Comparison of ENCODE assay signal across 22 mouse cellular contexts in genomic region chr13:60470426-60471398, GRCm38 (mm10).
DNase-seq lines count a peak whose midpoint lies in the region; ATAC-seq and TF ChIP-seq lines count a peak whose summit lies in the region.
"Had no signal": no experiment of that assay in that cellular context is flagged by ENCODE, and none has a peak within 500 bp of the region (broad histone marks: within the 10 kb centered on the region; RNA-seq: fewer than 3 reads in every experiment).

No protein-coding gene starts in this region.

- H3K4me3 ChIP-seq in kidney, adult 2 months (ENCODE audit: insufficient read depth, low read depth, low read length): no peak overlapping the region
- no peak overlapping the region for H3K4me3 ChIP-seq in midbrain, embryonic 14.5 days (replicated peaks; ENCODE audit: low read depth, low read length)
- no peak overlapping the region for H3K4me3 ChIP-seq in midbrain, embryonic 10.5 days
- no peak overlapping the region for H3K4me3 ChIP-seq in midbrain, embryonic 16.5 days (ENCODE audit: low read depth, low read length)
- H3K4me3 ChIP-seq: embryonic facial prominence, embryonic 13.5 days; forebrain, embryonic 15.5 days; intestine, embryonic 15.5 days; kidney, embryonic 15.5 days; myocyte had no signal

- H3K9ac ChIP-seq in midbrain, embryonic 14.5 days (replicated peaks; ENCODE audit: low read length): no peak overlapping the region
- no peak overlapping the region for H3K9ac ChIP-seq in midbrain, embryonic 16.5 days (ENCODE audit: low read depth, low read length)
- H3K9ac ChIP-seq: embryonic facial prominence, embryonic 13.5 days; forebrain, embryonic 15.5 days; intestine, embryonic 15.5 days; kidney, embryonic 15.5 days; liver, embryonic 14.5 days had no signal

- H3K36me3 ChIP-seq in kidney, adult 2 months (ENCODE audit: control insufficient read depth, insufficient read depth, low read length): no peaks in the 10 kb centered on the region
- H3K36me3 ChIP-seq in midbrain, embryonic 14.5 days (ENCODE audit: control insufficient read depth, insufficient read depth, low read length): no peaks in the 10 kb centered on the region
- no peaks in the 10 kb centered on the region for H3K36me3 ChIP-seq in midbrain, embryonic 10.5 days
- H3K36me3 ChIP-seq in midbrain, embryonic 16.5 days (ENCODE audit: control insufficient read depth, insufficient read depth, low read length): no peaks in the 10 kb centered on the region
- H3K36me3 ChIP-seq: embryonic facial prominence, embryonic 13.5 days; forebrain, embryonic 15.5 days; intestine, embryonic 15.5 days; kidney, embryonic 15.5 days had no signal

- H3K27me3 ChIP-seq in kidney, adult 2 months (replicated peaks; ENCODE audit: control insufficient read depth, insufficient read depth, low read length): no peaks in the 10 kb centered on the region
- no peaks in the 10 kb centered on the region for H3K27me3 ChIP-seq in midbrain, embryonic 14.5 days (ENCODE audit: control insufficient read depth, insufficient read depth, low read length)
- H3K27me3 ChIP-seq in midbrain, embryonic 10.5 days (ENCODE audit: low read depth, poor library complexity, severe bottlenecking): no peaks in the 10 kb centered on the region
- no peaks in the 10 kb centered on the region for H3K27me3 ChIP-seq in midbrain, embryonic 16.5 days (ENCODE audit: control insufficient read depth, insufficient read depth, low read depth, low read length)
- H3K27me3 ChIP-seq: embryonic facial prominence, embryonic 13.5 days; forebrain, embryonic 15.5 days; intestine, embryonic 15.5 days; kidney, embryonic 15.5 days; Patski had no signal

- no peaks in the 10 kb centered on the region for H3K9me3 ChIP-seq in midbrain, embryonic 14.5 days (ENCODE audit: control insufficient read depth, low read length)
- no peaks in the 10 kb centered on the region for H3K9me3 ChIP-seq in midbrain, embryonic 10.5 days (replicated peaks)
- no peaks in the 10 kb centered on the region for H3K9me3 ChIP-seq in midbrain, embryonic 16.5 days (replicated peaks; ENCODE audit: control insufficient read depth, low read length, poor library complexity, severe bottlenecking)
- H3K9me3 ChIP-seq: embryonic facial prominence, embryonic 13.5 days; forebrain, embryonic 15.5 days; intestine, embryonic 15.5 days; kidney, embryonic 15.5 days had no signal

- no peak for TF ChIP-seq POLR2A in kidney, adult 2 months (IDR thresholded peaks at IDR 0.05; ENCODE audit: low read depth, low read length)

- H3K27ac ChIP-seq in kidney, adult 2 months (ENCODE audit: insufficient read depth, low read depth, low read length): no peak overlapping the region
- no peak overlapping the region for H3K27ac ChIP-seq in midbrain, embryonic 14.5 days (replicated peaks; ENCODE audit: low read depth, low read length)
- H3K27ac ChIP-seq in midbrain, embryonic 10.5 days (replicated peaks): no peak overlapping the region
- H3K27ac ChIP-seq in midbrain, embryonic 16.5 days (ENCODE audit: low read length): no peak overlapping the region
- H3K27ac ChIP-seq: embryonic facial prominence, embryonic 13.5 days; forebrain, embryonic 15.5 days; intestine, embryonic 15.5 days; kidney, embryonic 15.5 days; liver, embryonic 14.5 days had no signal

- H3K4me2 ChIP-seq in midbrain, embryonic 14.5 days (ENCODE audit: low read length): no peak overlapping the region
- H3K4me2 ChIP-seq in midbrain, embryonic 16.5 days (ENCODE audit: low read length): no peak overlapping the region
- H3K4me2 ChIP-seq: embryonic facial prominence, embryonic 13.5 days; forebrain, embryonic 15.5 days; intestine, embryonic 15.5 days; kidney, embryonic 15.5 days had no signal

- H3K4me1 ChIP-seq in kidney, adult 2 months (ENCODE audit: control insufficient read depth, insufficient read depth, low read length): no peaks in the 10 kb centered on the region
- no peaks in the 10 kb centered on the region for H3K4me1 ChIP-seq in midbrain, embryonic 14.5 days (ENCODE audit: control insufficient read depth, insufficient read depth, low read length)
- H3K4me1 ChIP-seq in midbrain, embryonic 10.5 days: peaks cover 18% of the 10 kb centered on the region; the same call in 1 of the 2 replicates
- H3K4me1 ChIP-seq in midbrain, embryonic 16.5 days (ENCODE audit: control insufficient read depth, insufficient read depth, low read length): peaks cover 9% of the 10 kb centered on the region; the same call in 1 of the 2 replicates
- H3K4me1 ChIP-seq: intestine, embryonic 15.5 days had no signal

- DNase-seq in frontal cortex, postnatal 10 days (ENCODE audit: low spot score in 2 of 2): no peak
- DNase-seq in kidney, postnatal 14 days: peak; percentile 18
- no peak for DNase-seq in kidney, adult 2 months
- peak; percentile 11 for DNase-seq in midbrain, embryonic 14.5 days
- DNase-seq in midbrain, embryonic 10.5 days (ENCODE audit: low spot score): no peak
- DNase-seq in adrenal gland, adult (ENCODE audit: inconsistent age in 2 of 2, low spot score in 1 of 2): no peak
- DNase-seq: adrenal gland, postnatal 10 days; cerebellum, adult 11 months; cerebellum, postnatal 14 days; gastrocnemius, postnatal 25 days; lung, postnatal 14 days; thymus, postnatal 36 days had no signal

- 49% methylated on average over 17 of the region's 17 CpGs for whole genome bisulfite sequencing in kidney, adult 2 months
- 79% methylated on average over 17 of the region's 17 CpGs for WGBS in midbrain, embryonic 14.5 days
- 81% methylated on average over 17 of the region's 17 CpGs for WGBS in midbrain, embryonic 10.5 days
- WGBS in midbrain, embryonic 16.5 days: 72% methylated on average over 17 of the region's 17 CpGs

- no peak for TF ChIP-seq CTCF in kidney, adult 2 months (conservative IDR thresholded peaks at IDR 0.05; ENCODE audit: insufficient read depth, insufficient read length, low read depth, low read length)

- ATAC-seq in frontal cortex, adult (ENCODE audit: low TSS enrichment): peak; percentile 69
- ATAC-seq in midbrain, embryonic 14.5 days (ENCODE audit: low FRiP score, low TSS enrichment): no peak
- ATAC-seq in midbrain, embryonic 16.5 days: peak; percentile 50
- ATAC-seq: CD4-positive, CD25-positive, alpha-beta regulatory T cell, adult 4 months; forebrain, embryonic 15.5 days; intestine, embryonic 15.5 days; Patski had no signal

Comparison
In these comparisons a context has a peak if more than half of its experiments do, and no peak if none do; other contexts are left out.
1. DNase-seq: peak in kidney, postnatal 14 days (single experiment) and midbrain, embryonic 14.5 days (single experiment); none in frontal cortex, postnatal 10 days (0 of 2), kidney, adult 2 months (single experiment), midbrain, embryonic 10.5 days (single experiment) and adrenal gland, adult (0 of 2).